Mouse (Mus musculus): ENCODE measurements at regions not wholly inside any gene's neighbourhood (a gene's known extent, or its start where the extent isn't known, plus 50 kb on each side); places are given as distances from the start of the nearest gene placed in this dataset.

GRCm38 (mm10) chr10:96236777-96237373 is 100.5 kb downstream of the Gm5426 start:
- Histone ChIP-seq H3K9me3 (ENCODE audit: low read length) (peaks cover 10% of the 10 kb centered on the region), H3K4me3 (replicated peaks; ENCODE audit: low read length) (no peak overlapping the region), H3K27me3 (ENCODE audit: insufficient read depth, low read length) (no peaks in the 10 kb centered on the region), H3K4me1 (replicated peaks; ENCODE audit: low read depth, low read length) (peaks cover 18% of the 10 kb centered on the region), H3K36me3 (ENCODE audit: insufficient read depth, low read length) (no peaks in the 10 kb centered on the region)
- TF ChIP-seq NANOG (IDR thresholded peaks at IDR 0.05; ENCODE audit: borderline replicate concordance, low read length) (no peak), POU5F1 (IDR thresholded peaks at IDR 0.05; ENCODE audit: borderline replicate concordance, low read length) (no peak), CTCF (conservative IDR thresholded peaks at IDR 0.05; ENCODE audit: low read length) (no peak)

DNA sequence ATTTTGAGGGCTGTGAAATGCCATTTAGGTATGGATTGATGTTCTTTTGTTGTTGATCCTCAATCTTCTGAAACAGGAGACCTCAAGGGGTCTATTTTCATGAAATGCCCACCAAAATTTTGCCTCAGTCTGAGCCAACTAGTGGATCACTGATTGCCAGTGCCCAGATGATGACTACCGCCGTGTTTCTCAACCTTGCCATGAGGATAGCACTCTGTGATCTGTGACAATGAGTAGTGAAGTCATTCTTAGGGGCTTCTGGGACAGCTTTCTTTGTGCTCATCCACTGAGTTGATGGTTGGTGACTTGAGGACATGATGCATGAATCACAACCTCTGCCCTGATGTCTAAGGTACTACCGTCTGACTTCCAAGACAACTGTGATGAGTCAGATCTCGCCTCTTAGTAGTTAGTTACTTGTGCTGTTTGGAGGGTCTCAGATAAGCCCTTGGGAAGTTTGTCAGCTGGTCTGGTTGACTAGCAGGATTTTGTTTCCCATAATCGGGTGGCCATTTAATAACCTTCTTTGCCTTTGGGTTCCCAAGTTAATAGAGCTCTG is 101.2 kb downstream of the Gm5426 start:
- Histone ChIP-seq H3K9me3 (ENCODE audit: low read length) (peaks cover 18% of the 10 kb centered on the region), H3K27me3 (ENCODE audit: insufficient read depth, low read length) (no peaks in the 10 kb centered on the region), H3K4me3 (replicated peaks; ENCODE audit: low read length) (no peak overlapping the region), H3K36me3 (ENCODE audit: insufficient read depth, low read length) (no peaks in the 10 kb centered on the region), H3K4me1 (replicated peaks; ENCODE audit: low read depth, low read length) (peaks cover 18% of the 10 kb centered on the region)
- TF ChIP-seq POU5F1 (IDR thresholded peaks at IDR 0.05; ENCODE audit: borderline replicate concordance, low read length) (no peak), CTCF (conservative IDR thresholded peaks at IDR 0.05; ENCODE audit: low read length) (no peak), NANOG (IDR thresholded peaks at IDR 0.05; ENCODE audit: borderline replicate concordance, low read length) (no peak)

DNA sequence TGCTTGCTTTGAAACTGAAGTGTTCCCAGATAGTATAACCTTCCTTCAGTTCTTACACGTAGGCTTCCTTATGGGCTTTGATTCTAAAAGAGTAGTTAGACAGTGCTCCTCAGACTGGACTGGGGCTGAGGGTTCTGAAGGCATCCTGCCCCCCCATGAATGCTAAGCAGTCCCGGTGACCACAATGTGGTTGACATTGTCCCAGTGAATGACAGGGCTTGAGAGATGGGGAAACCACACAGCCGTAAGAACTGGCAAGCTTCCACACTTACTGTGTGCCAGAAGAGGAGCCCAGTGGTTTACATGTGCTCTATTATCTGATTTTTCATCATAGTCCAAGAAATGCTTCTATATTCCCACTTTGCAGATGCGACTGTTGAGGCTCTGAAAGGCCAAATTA is 101.8 kb downstream of the Gm5426 start:
- Histone ChIP-seq H3K9me3 (ENCODE audit: low read length) (peaks cover 20% of the 10 kb centered on the region), H3K27me3 (ENCODE audit: insufficient read depth, low read length) (no peaks in the 10 kb centered on the region), H3K36me3 (ENCODE audit: insufficient read depth, low read length) (no peaks in the 10 kb centered on the region), H3K4me3 (replicated peaks; ENCODE audit: low read length) (no peak overlapping the region), H3K4me1 (replicated peaks; ENCODE audit: low read depth, low read length) (peaks cover 18% of the 10 kb centered on the region)
- TF ChIP-seq NANOG (IDR thresholded peaks at IDR 0.05; ENCODE audit: borderline replicate concordance, low read length) (no peak), CTCF (conservative IDR thresholded peaks at IDR 0.05; ENCODE audit: low read length) (no peak), POU5F1 (IDR thresholded peaks at IDR 0.05; ENCODE audit: borderline replicate concordance, low read length) (no peak)

DNA sequence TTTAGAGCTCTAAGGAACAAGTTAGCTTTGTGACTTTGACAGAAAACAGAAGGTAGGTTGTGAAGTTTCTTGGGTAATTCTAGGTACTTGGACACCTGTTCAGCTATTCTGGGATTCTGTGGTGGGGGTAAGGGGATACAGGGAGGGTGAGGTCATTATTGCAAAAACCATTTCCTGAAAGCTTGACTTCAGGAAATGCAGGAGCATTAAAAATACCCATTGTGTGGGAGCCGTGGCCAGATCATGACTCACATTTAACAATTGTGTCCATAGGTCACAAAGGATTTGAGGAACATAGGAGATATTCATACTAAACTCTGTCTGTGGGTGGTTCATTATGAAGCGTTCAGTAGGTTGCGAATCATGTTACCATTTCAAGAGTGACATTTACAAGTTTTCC is 102.4 kb downstream of the Gm5426 start:
- TF ChIP-seq NANOG (IDR thresholded peaks at IDR 0.05; ENCODE audit: borderline replicate concordance, low read length), result no peak
- TF ChIP-seq POU5F1 (IDR thresholded peaks at IDR 0.05; ENCODE audit: borderline replicate concordance, low read length), result no peak
- TF ChIP-seq CTCF (conservative IDR thresholded peaks at IDR 0.05; ENCODE audit: low read length), result no peak
- Histone ChIP-seq H3K27me3 (ENCODE audit: insufficient read depth, low read length) (no peaks in the 10 kb centered on the region), H3K4me1 (replicated peaks; ENCODE audit: low read depth, low read length) (peaks cover 18% of the 10 kb centered on the region), H3K36me3 (ENCODE audit: insufficient read depth, low read length) (no peaks in the 10 kb centered on the region), H3K4me3 (replicated peaks; ENCODE audit: low read length) (no peak overlapping the region), H3K9me3 (ENCODE audit: low read length) (peaks cover 20% of the 10 kb centered on the region)

DNA sequence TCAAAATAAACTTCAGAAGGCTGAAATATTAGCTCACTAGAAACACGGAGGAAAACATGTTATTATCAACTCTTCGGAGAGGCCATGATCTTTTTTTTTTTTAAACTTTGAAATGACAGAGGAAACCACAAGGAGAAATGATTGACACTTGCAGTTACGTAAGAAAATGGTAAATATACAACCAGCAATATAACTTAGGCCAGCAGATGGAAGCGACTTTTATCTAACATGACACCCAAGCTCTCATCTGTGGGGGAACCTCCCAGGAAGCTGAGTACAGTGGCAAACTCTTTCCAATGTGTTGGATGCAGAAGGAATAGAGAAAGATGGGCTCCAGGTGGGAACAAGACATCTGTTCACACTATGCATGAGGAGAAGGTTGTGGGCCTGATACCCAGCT is 104.2 kb downstream of the Gm5426 start:
- no peak overlapping the region for H3K4me3 ChIP-seq (replicated peaks; ENCODE audit: low read length)
- H3K9me3 ChIP-seq (ENCODE audit: low read length), result peaks cover 20% of the 10 kb centered on the region
- TF ChIP-seq POU5F1 (IDR thresholded peaks at IDR 0.05; ENCODE audit: borderline replicate concordance, low read length) (no peak), CTCF (conservative IDR thresholded peaks at IDR 0.05; ENCODE audit: low read length) (no peak)
- peaks cover 11% of the 10 kb centered on the region; the same call in 1 of the 2 replicates for H3K4me1 ChIP-seq (replicated peaks; ENCODE audit: low read depth, low read length)
- no peaks in the 10 kb centered on the region for H3K27me3 ChIP-seq (ENCODE audit: insufficient read depth, low read length)
- no peaks in the 10 kb centered on the region for H3K36me3 ChIP-seq (ENCODE audit: insufficient read depth, low read length)

DNA sequence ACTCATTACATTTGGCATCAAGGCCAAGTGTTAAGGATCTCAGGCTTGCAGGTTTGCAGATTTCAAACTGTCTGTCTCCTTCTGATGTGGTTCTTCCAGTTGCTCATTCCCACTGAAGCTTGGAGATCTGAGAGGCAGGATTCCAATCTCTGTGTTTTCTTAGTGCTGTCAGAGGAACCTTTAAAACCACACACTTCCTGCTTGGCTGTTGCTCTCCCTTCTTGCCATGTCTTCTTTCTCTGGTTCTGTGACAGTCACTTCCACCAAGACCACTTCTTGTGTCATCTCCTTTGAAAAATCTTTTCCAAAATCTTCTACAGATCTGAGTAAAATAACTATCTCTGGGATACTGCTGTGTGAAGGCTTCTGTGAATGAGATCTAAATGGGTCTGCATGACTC is 117.3 kb downstream of the Gm5426 start:
- TF ChIP-seq POU5F1 (IDR thresholded peaks at IDR 0.05; ENCODE audit: borderline replicate concordance, low read length) (no peak), CTCF (conservative IDR thresholded peaks at IDR 0.05; ENCODE audit: low read length) (no peak), NANOG (IDR thresholded peaks at IDR 0.05; ENCODE audit: borderline replicate concordance, low read length) (no peak)
- H3K27me3 ChIP-seq (ENCODE audit: insufficient read depth, low read length), result no peaks in the 10 kb centered on the region
- H3K4me3 ChIP-seq (replicated peaks; ENCODE audit: low read length), result no peak overlapping the region
- H3K9me3 ChIP-seq (ENCODE audit: low read length), result 0 out of 2 replicates have a peak, but pooled peaks cover 4% of the 10 kb centered on the region
- no peaks in the 10 kb centered on the region for H3K36me3 ChIP-seq (ENCODE audit: insufficient read depth, low read length)
- H3K4me1 ChIP-seq (replicated peaks; ENCODE audit: low read depth, low read length), result no peaks in the 10 kb centered on the region

- 0 out of 2 replicates have a peak, but pooled peaks cover 4% of the 10 kb centered on the region for H3K9me3 ChIP-seq (ENCODE audit: low read length)
- H3K27me3 ChIP-seq (ENCODE audit: insufficient read depth, low read length), result no peaks in the 10 kb centered on the region
- H3K4me1 ChIP-seq (replicated peaks; ENCODE audit: low read depth, low read length), result no peaks in the 10 kb centered on the region
- no peak overlapping the region for H3K4me3 ChIP-seq (replicated peaks; ENCODE audit: low read length)
- no peak for TF ChIP-seq CTCF (conservative IDR thresholded peaks at IDR 0.05; ENCODE audit: low read length)
- TF ChIP-seq POU5F1 (IDR thresholded peaks at IDR 0.05; ENCODE audit: borderline replicate concordance, low read length), result no peak
- no peak for TF ChIP-seq NANOG (IDR thresholded peaks at IDR 0.05; ENCODE audit: borderline replicate concordance, low read length)
- H3K36me3 ChIP-seq (ENCODE audit: insufficient read depth, low read length), result no peaks in the 10 kb centered on the region
Observed at GRCm38 (mm10) chr10:96254250-96254862, 118.0 kb downstream of the Gm5426 start.

- no peak overlapping the region for H3K4me3 ChIP-seq (replicated peaks; ENCODE audit: low read length)
- H3K36me3 ChIP-seq (ENCODE audit: insufficient read depth, low read length), result no peaks in the 10 kb centered on the region
- no peaks in the 10 kb centered on the region for H3K27me3 ChIP-seq (ENCODE audit: insufficient read depth, low read length)
- no peak for TF ChIP-seq NANOG (IDR thresholded peaks at IDR 0.05; ENCODE audit: borderline replicate concordance, low read length)
- no peak for TF ChIP-seq CTCF (conservative IDR thresholded peaks at IDR 0.05; ENCODE audit: low read length)
- no peak for TF ChIP-seq POU5F1 (IDR thresholded peaks at IDR 0.05; ENCODE audit: borderline replicate concordance, low read length)
- H3K4me1 ChIP-seq (replicated peaks; ENCODE audit: low read depth, low read length), result no peaks in the 10 kb centered on the region
- H3K9me3 ChIP-seq (ENCODE audit: low read length), result no peaks in the 10 kb centered on the region
Observed at GRCm38 (mm10) chr10:96257935-96258334, 121.5 kb downstream of the Gm5426 start.
